Mouse (Mus musculus) layer of hippocampus, postnatal 10 days (tissue): ENCODE measurements around the gene Gm10277. TPM values are rescaled to one million over a fixed set of nuclear protein-coding genes. Genes with fewer than 3 reads are reported as not detected.

Experiments used
- total RNA-seq, 2 experiments: library from RNA; stranded (reverse); gene quantifications; 2 replicates each; pipeline ENCODE4 v1.2.3; 2021

Gm10277 gene
- total RNA-seq, 2 experiments from 2014 or later: not detected

Other genes with a start within 250 kb of the Gm10277 start
- 100 to 1,000 TPM; 107 to 118 TPM for gene Taok1, start 179.9 kb downstream of the Gm10277 start, total RNA-seq
- gene Nufip2, start 101.6 kb downstream of the Gm10277 start, total RNA-seq: 10 to 100 TPM; 76.1 to 85.3 TPM
- under 1 TPM; 0.45 to 0.87 TPM for gene Cryba1, start 62.5 kb downstream of the Gm10277 start, total RNA-seq
- 100 to 1,000 TPM; 150 to 167 TPM for gene Myo18a, start 24.5 kb downstream of the Gm10277 start, total RNA-seq
- 1 to 10 TPM; 1.5 to 1.9 TPM for gene Pipox, start 106.3 kb upstream of the Gm10277 start, total RNA-seq
- 100 to 1,000 TPM; 215 to 221 TPM for gene Sez6, start 143.1 kb upstream of the Gm10277 start, total RNA-seq
- gene Phf12, start 195.0 kb upstream of the Gm10277 start, total RNA-seq: 10 to 100 TPM; 47.1 to 49.2 TPM
- 10 to 100 TPM; 16.6 to 22.4 TPM for gene Dhrs13, start 244.5 kb upstream of the Gm10277 start, total RNA-seq